Mouse (Mus musculus) hindbrain, embryonic 11.5 days (tissue): Measurements from ENCODE around the gene Kcnk1. TPM values are rescaled to one million over a fixed set of nuclear protein-coding genes. Genes with fewer than 3 reads are reported as not detected.
A peak's percentile ranks its signal among the peaks of the same experiment; 100 is the strongest.

ENCODE experiments used
- ATAC-seq: fragments of 200-750 bp; cut with Nextera tagmentation; 2 replicates; pipeline ENCODE4 v1.8.0; 2017; ENCODE audit warnings: mild to moderate bottlenecking, moderate TSS enrichment, moderate library complexity; ENCODE audit not compliant: low FRiP score
- DNase-seq: peaks from one replicate; pipeline ENCODE4 v3.0.0-alpha.2; 2015; ENCODE audit warnings: low spot score
- H3K27ac ChIP-seq: fragments of 300-500 bp; sonication (generic); 2 replicates; pipeline ENCODE4 v1.5.1; 2014; ENCODE audit warnings: mild to moderate bottlenecking, low read depth, low read length
- H3K27me3 ChIP-seq: fragments of 300-500 bp; sonication (generic); 2 replicates; pipeline ENCODE4 v1.6.1; 2014; ENCODE audit warnings: mild to moderate bottlenecking, low read length, moderate library complexity, mixed read lengths; ENCODE audit not compliant: control insufficient read depth, insufficient read depth
- H3K36me3 ChIP-seq: fragments of 300-500 bp; sonication (generic); 2 replicates; pipeline ENCODE4 v1.6.1; 2014; ENCODE audit warnings: mild to moderate bottlenecking, low read length, moderate library complexity, mixed read lengths; ENCODE audit not compliant: control insufficient read depth, insufficient read depth
- H3K4me1 ChIP-seq: fragments of 300-500 bp; sonication (generic); replicated peaks from 2 replicates; pipeline ENCODE4 v1.6.1; 2014; ENCODE audit warnings: low read length, mixed read lengths; ENCODE audit not compliant: control insufficient read depth, insufficient read depth
- H3K4me2 ChIP-seq: fragments of 300-500 bp; sonication (generic); replicated peaks from 2 replicates; pipeline ENCODE4 v1.6.1; 2014; ENCODE audit warnings: mild to moderate bottlenecking, low read depth, low read length
- H3K4me3 ChIP-seq: fragments of 300-500 bp; sonication (generic); 2 replicates; pipeline ENCODE4 v1.5.1; 2014; ENCODE audit warnings: low read depth, low read length
- H3K9ac ChIP-seq: fragments of 300-500 bp; sonication (generic); 2 replicates; pipeline ENCODE4 v1.6.1; 2014; ENCODE audit warnings: low read depth, low read length
- H3K9me3 ChIP-seq: fragments of 300-500 bp; sonication (generic); 2 replicates; pipeline ENCODE4 v1.6.1; 2016; ENCODE audit warnings: low read length; ENCODE audit not compliant: control insufficient read depth
- WGBS: fragments of 180-500 bp; shearing (Covaris S2); extraction: QIAGEN DNeasy Blood & Tissue Kit; methylation state at CpG from one replicate; pipeline ENCODE4 v1.1.7; 2014; 5-methylcytosine and 5-hydroxymethylcytosine counted together
- polyA plus RNA-seq: library from polyadenylated mRNA; unstranded; fragments of >200 nt; fragmentation: Nextera tagmentation; extraction: Ambion mirVana; gene quantifications from 2 replicates; pipeline ENCODE4 v1.2.1, GENCODE M21; 2014

The Kcnk1 gene
- polyA plus RNA-seq, 1 experiment from 2014 or later, result 9.6 TPM

- Histone ChIP-seq H3K9ac (no peak overlapping the region), H3K36me3 (no peaks in the 10 kb centered on the region), H3K27ac (no peak overlapping the region), H3K27me3 (no peaks in the 10 kb centered on the region), H3K9me3 (no peaks in the 10 kb centered on the region), H3K4me1 (no peaks in the 10 kb centered on the region), H3K4me3 (no peak overlapping the region), H3K4me2 (no peak overlapping the region)
- ATAC-seq (no peak), DNase-seq (no peak)
- 96% methylated on average over 4 of the region's 4 CpGs for whole genome bisulfite sequencing
Observed at GRCm38 (mm10) chr8:126045751-126046150, 50.8 kb downstream of the Kcnk1 start.

GRCm38 (mm10) chr8:126053911-126054310 lies 58.9 kb downstream of the Kcnk1 start:
- H3K4me1 ChIP-seq, result no peaks in the 10 kb centered on the region
- H3K4me3 ChIP-seq, result no peak overlapping the region
- DNase-seq (no peak), ATAC-seq (no peak)
- H3K4me2 ChIP-seq, result no peak overlapping the region
- no peak overlapping the region for H3K9ac ChIP-seq
- no peaks in the 10 kb centered on the region for H3K27me3 ChIP-seq
- H3K9me3 ChIP-seq, result no peaks in the 10 kb centered on the region
- no peak overlapping the region for H3K27ac ChIP-seq
- 82% methylated on average over 4 of the region's 4 CpGs for WGBS
- H3K36me3 ChIP-seq, result no peaks in the 10 kb centered on the region

- no peaks in the 10 kb centered on the region for H3K4me1 ChIP-seq
- H3K27ac ChIP-seq, result no peak overlapping the region
- 61% methylated on average over 4 of the region's 4 CpGs for WGBS
- H3K36me3 ChIP-seq, result no peaks in the 10 kb centered on the region
- DNase-seq (no peak), ATAC-seq (no peak)
- no peak overlapping the region for H3K9ac ChIP-seq
- H3K4me3 ChIP-seq, result no peak overlapping the region
- no peaks in the 10 kb centered on the region for H3K27me3 ChIP-seq
- no peaks in the 10 kb centered on the region for H3K9me3 ChIP-seq
- H3K4me2 ChIP-seq, result no peak overlapping the region
Observed at GRCm38 (mm10) chr8:126058876-126059275, 63.9 kb downstream of the Kcnk1 start.

GRCm38 (mm10) chr8:126062844-126063243 lies 67.9 kb downstream of the Kcnk1 start:
- no peak overlapping the region for H3K27ac ChIP-seq
- ATAC-seq (no peak), DNase-seq (no peak)
- H3K9ac ChIP-seq, result no peak overlapping the region
- H3K36me3 ChIP-seq, result no peaks in the 10 kb centered on the region
- no peaks in the 10 kb centered on the region for H3K4me1 ChIP-seq
- H3K27me3 ChIP-seq, result no peaks in the 10 kb centered on the region
- H3K9me3 ChIP-seq, result no peaks in the 10 kb centered on the region
- no peak overlapping the region for H3K4me3 ChIP-seq
- H3K4me2 ChIP-seq, result no peak overlapping the region
- 85% methylated on average over 10 of the region's 10 CpGs for WGBS

- no peak overlapping the region for H3K9ac ChIP-seq
- no peak overlapping the region for H3K4me2 ChIP-seq
- ATAC-seq, result no peak
- H3K4me1 ChIP-seq, result no peaks in the 10 kb centered on the region
- no peaks in the 10 kb centered on the region for H3K36me3 ChIP-seq
- 78% methylated on average over 9 of the region's 9 CpGs for WGBS
- H3K27ac ChIP-seq, result no peak overlapping the region
- no peaks in the 10 kb centered on the region for H3K27me3 ChIP-seq
- no peak for DNase-seq
- no peak overlapping the region for H3K4me3 ChIP-seq
- H3K9me3 ChIP-seq, result no peaks in the 10 kb centered on the region
Observed at GRCm38 (mm10) chr8:126063832-126064409, 69.0 kb downstream of the Kcnk1 start.

- Histone ChIP-seq H3K4me1 (no peaks in the 10 kb centered on the region), H3K27me3 (no peaks in the 10 kb centered on the region), H3K9me3 (no peaks in the 10 kb centered on the region), H3K4me3 (no peak overlapping the region), H3K9ac (no peak overlapping the region), H3K4me2 (no peak overlapping the region), H3K36me3 (no peaks in the 10 kb centered on the region), H3K27ac (no peak overlapping the region)
- DNase-seq (no peak), ATAC-seq (no peak)
- WGBS, result 44% methylated on average over 8 of the region's 8 CpGs
Observed at GRCm38 (mm10) chr8:126064587-126065145, 69.7 kb downstream of the Kcnk1 start.

GRCm38 (mm10) chr8:126067306-126067705 lies 72.3 kb downstream of the Kcnk1 start:
- no peak overlapping the region for H3K9ac ChIP-seq
- no peak overlapping the region for H3K4me2 ChIP-seq
- H3K4me1 ChIP-seq, result no peaks in the 10 kb centered on the region
- no peak for ATAC-seq
- no peak overlapping the region for H3K4me3 ChIP-seq
- WGBS, result 79% methylated on average over 6 of the region's 6 CpGs
- H3K9me3 ChIP-seq, result no peaks in the 10 kb centered on the region
- DNase-seq, result no peak
- H3K36me3 ChIP-seq, result no peaks in the 10 kb centered on the region
- no peak overlapping the region for H3K27ac ChIP-seq
- no peaks in the 10 kb centered on the region for H3K27me3 ChIP-seq

GRCm38 (mm10) chr8:126068136-126068535 lies 73.2 kb downstream of the Kcnk1 start:
- Histone ChIP-seq H3K27me3 (no peaks in the 10 kb centered on the region), H3K4me3 (no peak overlapping the region), H3K9ac (no peak overlapping the region), H3K4me1 (peaks cover under 1% of the 10 kb centered on the region; the same call in 1 of the 2 replicates), H3K27ac (no peak overlapping the region), H3K9me3 (no peaks in the 10 kb centered on the region), H3K4me2 (no peak overlapping the region), H3K36me3 (no peaks in the 10 kb centered on the region)
- DNase-seq (no peak), ATAC-seq (no peak)
- 84% methylated on average over 6 of the region's 6 CpGs for WGBS

GRCm38 (mm10) chr8:126072678-126073077 lies 77.7 kb downstream of the Kcnk1 start:
- no peaks in the 10 kb centered on the region for H3K36me3 ChIP-seq
- DNase-seq (no peak), ATAC-seq (no peak)
- H3K27me3 ChIP-seq, result no peaks in the 10 kb centered on the region
- 53% methylated on average over 5 of the region's 5 CpGs for WGBS
- H3K9ac ChIP-seq, result no peak overlapping the region
- H3K9me3 ChIP-seq, result no peaks in the 10 kb centered on the region
- peaks cover 6% of the 10 kb centered on the region; the same call in 1 of the 2 replicates for H3K4me1 ChIP-seq
- no peak overlapping the region for H3K4me2 ChIP-seq
- H3K4me3 ChIP-seq, result no peak overlapping the region
- H3K27ac ChIP-seq, result peak overlapping the region; percentile 31; the same call in 1 of the 2 replicates
